Mouse (Mus musculus) heart, postnatal 0 days (tissue): ENCODE results near the gene Trim44.

Source experiments
- CTCF ChIP-seq: IDR thresholded peaks from 2 replicates; pipeline ENCODE4 v1.5.1; 2016; ENCODE audit warnings: antibody characterized with exemption, control low read depth, low read depth
- EP300 ChIP-seq: IDR thresholded peaks from 2 replicates; pipeline ENCODE4 v1.6.1; 2016; ENCODE audit warnings: antibody characterized with exemption, low read depth

DNA sequence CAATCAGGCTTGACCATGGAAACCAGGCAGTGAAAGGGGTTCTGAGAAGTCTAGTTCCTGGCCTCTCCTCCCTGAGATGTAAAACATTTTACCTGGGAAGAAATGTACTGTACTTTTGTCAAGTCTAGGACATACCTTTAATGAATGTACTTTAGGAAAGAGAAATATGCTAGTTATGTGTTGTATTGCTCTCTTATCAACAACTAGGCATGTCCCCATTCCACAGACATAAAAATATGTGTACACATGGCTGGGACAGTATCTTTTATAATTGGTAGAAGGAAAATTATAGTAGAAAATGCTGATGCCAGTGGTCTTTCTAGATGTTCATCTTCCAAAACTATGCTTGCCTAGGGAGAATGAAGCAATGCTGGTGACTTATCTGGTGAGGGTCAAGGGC is 20.3 kb upstream of the Trim44 start:
- TF ChIP-seq EP300, result no peak
- TF ChIP-seq CTCF, result no peak
